Mouse (Mus musculus) heart, postnatal 0 days (tissue): ENCODE results near the gene Cdc42bpb.

ENCODE experiments used
- CTCF ChIP-seq: IDR thresholded peaks from 2 replicates; pipeline ENCODE4 v1.5.1; 2016; ENCODE audit warnings: antibody characterized with exemption, control low read depth, low read depth
- EP300 ChIP-seq: IDR thresholded peaks from 2 replicates; pipeline ENCODE4 v1.6.1; 2016; ENCODE audit warnings: antibody characterized with exemption, low read depth

- TF ChIP-seq CTCF (no peak), EP300 (no peak)
These were observed 4.1 kb downstream of the Cdc42bpb start for GRCm38 (mm10) chr12:111373411-111373810.
